Mouse (Mus musculus) heart, postnatal 0 days (tissue): ENCODE data around the gene Crlf3.

Experiments used
- CTCF ChIP-seq: IDR thresholded peaks from 2 replicates; pipeline ENCODE4 v1.5.1; 2016; ENCODE audit warnings: antibody characterized with exemption, control low read depth, low read depth
- EP300 ChIP-seq: IDR thresholded peaks from 2 replicates; pipeline ENCODE4 v1.6.1; 2016; ENCODE audit warnings: antibody characterized with exemption, low read depth

- TF ChIP-seq CTCF (no peak), EP300 (no peak)
Observed at GRCm38 (mm10) chr11:80104407-80104806, 23.6 kb upstream of the Crlf3 start.
